Mouse (Mus musculus) heart, adult 2 months (tissue): ENCODE results near the gene Crim1.

Source experiments
- CTCF ChIP-seq: fragments of 200-600 bp; IDR thresholded peaks from 2 replicates; pipeline ENCODE4 v1.8.1; 2022; ENCODE audit warnings: antibody characterized with exemption, mild to moderate bottlenecking, moderate library complexity
- EP300 ChIP-seq: fragments of 200-500 bp; IDR thresholded peaks from 2 replicates; pipeline ENCODE4 v1.6.1; 2011; ENCODE audit warnings: low read depth, low read length, control low read depth; ENCODE audit not compliant: insufficient read depth
- POLR2A ChIP-seq: fragments of 200-500 bp; IDR thresholded peaks from 2 replicates; pipeline ENCODE4 v1.6.1; 2011; ENCODE audit warnings: mild to moderate bottlenecking, low read depth, low read length, control low read depth; ENCODE audit not compliant: insufficient read depth

DNA sequence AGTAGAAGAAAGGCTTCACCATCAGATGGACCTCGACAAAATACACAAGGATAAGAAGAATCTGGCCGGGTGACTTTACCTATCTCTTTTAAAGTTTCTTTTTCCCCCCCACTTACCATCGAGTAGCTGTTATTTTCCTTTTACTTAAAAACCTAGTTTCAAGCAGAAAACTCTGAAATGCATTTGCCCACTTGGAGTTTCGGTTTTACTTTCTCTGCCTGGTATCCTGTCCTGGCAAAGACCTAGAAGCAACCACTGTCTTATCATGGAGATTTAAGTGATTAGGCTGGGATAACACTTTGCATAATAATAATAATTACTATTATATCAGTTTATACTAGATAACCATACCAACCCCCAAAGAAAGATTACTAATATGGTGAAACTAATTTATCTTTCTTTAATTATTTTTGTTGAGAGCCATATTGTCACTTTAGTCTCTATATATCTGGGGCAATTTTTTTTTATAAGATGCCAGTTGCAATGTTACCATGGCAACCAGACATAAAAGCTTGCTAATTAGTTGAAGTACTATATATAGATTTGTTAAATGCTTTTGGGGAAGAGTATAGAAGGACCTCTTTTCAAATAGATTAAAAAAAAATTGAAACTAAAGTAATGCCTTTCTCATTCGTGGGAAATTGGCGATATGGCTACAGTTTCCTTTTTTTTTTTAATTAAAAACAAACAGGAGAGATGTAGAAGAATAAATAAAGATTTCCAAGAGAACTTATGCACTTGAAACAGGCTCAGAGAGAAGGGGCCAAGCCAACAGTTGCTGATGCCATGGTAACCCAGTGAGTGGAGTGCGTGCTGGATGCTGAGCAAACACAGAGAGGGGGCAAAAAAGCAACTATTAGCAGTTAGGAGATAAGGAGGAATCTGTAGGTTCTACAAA is 74.8 kb downstream of the Crim1 start:
- no peak for TF ChIP-seq CTCF
- no peak for TF ChIP-seq POLR2A
- TF ChIP-seq EP300: no peak
